Mouse (Mus musculus): Measurements from ENCODE around the gene Olfr1306.

Gene Olfr1306

DNA sequence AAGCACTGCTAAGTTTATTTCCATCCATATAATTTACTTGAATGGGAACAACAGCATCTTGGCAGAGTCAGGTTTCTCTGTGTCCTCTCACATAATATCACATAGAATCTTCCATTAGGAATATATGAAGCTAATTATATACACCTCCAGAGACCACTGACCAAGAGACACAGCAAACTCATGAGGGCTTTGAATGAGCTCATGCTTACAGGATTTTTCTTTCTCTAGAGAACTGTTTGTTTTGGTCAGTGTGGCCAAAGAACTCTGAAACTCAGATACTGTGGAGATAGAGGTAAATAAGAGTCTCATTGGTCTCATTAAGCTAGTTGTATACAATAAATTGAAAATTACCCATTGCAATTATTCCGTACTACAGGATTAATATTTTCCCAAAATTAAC lies at the start of gene Olfr1306:
Gene Olfr1306 (minus strand): TSS at position 101 of the 400 bp plus-strand sequence.
- no peak for DNase-seq

GRCm38 (mm10) chr2:111964844-111965243 lies 48.8 kb upstream of the Olfr1306 start, which contains the start of gene Olfr1308:
Olfr1308 (minus strand) TSS chr2:111964944.
- DNase-seq: no peak

DNA sequence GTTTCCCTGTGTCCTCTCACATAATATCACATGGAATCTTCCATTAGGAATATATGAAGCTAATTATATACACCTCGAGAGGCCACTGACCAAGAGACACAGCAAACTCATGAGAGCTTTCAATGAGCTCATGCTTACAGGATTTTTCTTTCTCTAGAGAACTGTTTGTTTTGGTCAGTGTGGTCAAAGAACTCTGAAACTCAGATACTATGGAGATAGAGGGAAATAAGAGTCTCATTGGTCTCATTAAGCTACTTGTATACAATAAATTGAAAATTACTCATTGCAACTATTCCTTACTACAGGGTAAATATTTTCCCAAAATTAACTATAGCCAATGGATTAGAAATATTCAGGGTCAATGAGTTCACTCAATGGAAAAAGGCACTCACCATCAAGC lies 33.3 kb upstream of the Olfr1306 start, which contains the start of gene Olfr1307:
Gene Olfr1307 (minus strand): TSS at position 101 of the 400 bp plus-strand sequence.
- no peak for DNase-seq

DNA sequence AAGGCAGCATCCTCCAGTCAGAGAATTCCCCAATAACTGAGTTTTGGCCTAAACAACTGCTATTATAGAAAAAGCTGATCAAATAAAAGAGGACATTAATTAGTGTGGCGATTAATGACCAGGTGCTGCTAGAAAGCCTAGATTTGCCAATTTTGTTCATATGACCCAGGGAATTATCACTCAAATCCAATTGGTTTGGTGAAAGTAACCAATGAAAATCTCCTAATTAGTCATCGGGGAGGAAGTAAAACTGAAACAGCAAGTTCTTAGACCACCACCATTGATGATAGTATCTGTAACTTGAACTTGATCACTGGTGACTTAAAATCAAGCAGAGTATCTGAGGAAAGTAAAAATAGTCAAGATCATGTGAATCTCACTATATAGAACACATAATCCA lies 39.0 kb downstream of the Olfr1306 start, which contains the start of gene Olfr1305:
Gene Olfr1305 (minus strand): TSS at position 101 of the 400 bp plus-strand sequence.
- no peak for DNase-seq

Data from lung, postnatal 10 days (tissue).